Mouse (Mus musculus) olfactory bulb, adult 2 months (tissue): Measurements from ENCODE around the gene OR5BS1P.
A peak's percentile ranks its signal among the peaks of the same experiment; 100 is the strongest.

ENCODE experiments used
- CTCF ChIP-seq: fragments of 200-500 bp; IDR thresholded peaks from 2 replicates; pipeline ENCODE4 v1.5.1; 2012; ENCODE audit warnings: low read depth, mild to moderate bottlenecking, low read length, moderate library complexity; ENCODE audit not compliant: insufficient read depth
- POLR2A ChIP-seq: fragments of 200-500 bp; IDR thresholded peaks from 2 replicates; pipeline ENCODE4 v1.6.1; 2012; ENCODE audit warnings: mild to moderate bottlenecking, low read depth, low read length, moderate library complexity; ENCODE audit not compliant: insufficient read depth

DNA sequence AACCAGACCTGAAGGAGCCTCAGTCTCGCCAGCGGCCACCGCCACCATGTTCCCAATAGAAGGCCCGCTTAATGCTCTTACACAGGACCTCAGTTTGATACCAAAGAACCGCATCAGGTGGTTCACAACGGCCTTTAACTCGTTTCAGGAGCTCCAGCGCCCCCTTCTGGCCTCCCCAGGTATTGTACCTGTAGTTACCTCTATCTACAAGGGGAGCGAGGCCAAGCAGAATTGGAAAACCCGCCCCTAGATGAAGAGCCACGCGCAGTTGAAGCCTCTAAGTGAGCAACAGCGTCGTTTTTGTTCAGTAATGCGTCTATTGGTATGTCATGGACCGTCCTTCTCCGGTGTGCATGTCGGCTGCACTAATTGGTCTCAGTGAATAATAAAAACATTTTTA lies 34.8 kb downstream of the OR5BS1P start:
- TF ChIP-seq CTCF (peak; percentile 79), POLR2A (no peak)
